Mouse (Mus musculus) testis, adult 2 months (tissue): Measurements from ENCODE around the gene Gabpb2. TPM values are rescaled to one million over a fixed set of nuclear protein-coding genes. Genes with fewer than 3 reads are reported as not detected.

Experiments used
- H3K27ac ChIP-seq: fragments of 200-500 bp; 2 replicates; pipeline ENCODE4 v1.5.1; 2012; ENCODE audit warnings: low read depth, low read length; ENCODE audit not compliant: control insufficient read depth, insufficient read depth
- H3K27me3 ChIP-seq: fragments of 200-500 bp; 2 replicates; pipeline ENCODE4 v1.6.1; 2012; ENCODE audit warnings: mild to moderate bottlenecking, low read length, moderate library complexity; ENCODE audit not compliant: control insufficient read depth, insufficient read depth
- H3K36me3 ChIP-seq: fragments of 200-500 bp; 2 replicates; pipeline ENCODE4 v1.6.1; 2012; ENCODE audit warnings: mild to moderate bottlenecking, low read length; ENCODE audit not compliant: control insufficient read depth, insufficient read depth
- H3K4me1 ChIP-seq: fragments of 200-500 bp; 2 replicates; pipeline ENCODE4 v1.6.1; 2012; ENCODE audit warnings: low read length; ENCODE audit not compliant: control insufficient read depth, insufficient read depth
- H3K4me3 ChIP-seq: fragments of 200-500 bp; 2 replicates; pipeline ENCODE4 v1.5.1; 2012; ENCODE audit warnings: low read depth, mild to moderate bottlenecking, low read length, moderate library complexity, mixed read lengths; ENCODE audit not compliant: control insufficient read depth
- CTCF ChIP-seq: fragments of 200-500 bp; IDR thresholded peaks from 2 replicates; pipeline ENCODE4 v1.5.1; 2012; ENCODE audit warnings: low read depth, mild to moderate bottlenecking, inconsistent platforms, low read length, moderate library complexity; ENCODE audit not compliant: control insufficient read depth, insufficient read depth, insufficient replicate concordance
- POLR2A ChIP-seq: fragments of 200-500 bp; IDR thresholded peaks from 2 replicates; pipeline ENCODE4 v1.6.1; 2012; ENCODE audit warnings: low read depth, mild to moderate bottlenecking, inconsistent platforms, low read length, moderate library complexity; ENCODE audit not compliant: control insufficient read depth
- polyA plus RNA-seq: library from polyadenylated mRNA; depleted of rRNA; stranded (reverse); fragments of >200 nt; gene quantifications from 2 replicates; pipeline ENCODE4 v1.2.3, GENCODE M21; 2012

The Gabpb2 gene
- polyA plus RNA-seq, 1 experiment = 5.6 TPM

DNA sequence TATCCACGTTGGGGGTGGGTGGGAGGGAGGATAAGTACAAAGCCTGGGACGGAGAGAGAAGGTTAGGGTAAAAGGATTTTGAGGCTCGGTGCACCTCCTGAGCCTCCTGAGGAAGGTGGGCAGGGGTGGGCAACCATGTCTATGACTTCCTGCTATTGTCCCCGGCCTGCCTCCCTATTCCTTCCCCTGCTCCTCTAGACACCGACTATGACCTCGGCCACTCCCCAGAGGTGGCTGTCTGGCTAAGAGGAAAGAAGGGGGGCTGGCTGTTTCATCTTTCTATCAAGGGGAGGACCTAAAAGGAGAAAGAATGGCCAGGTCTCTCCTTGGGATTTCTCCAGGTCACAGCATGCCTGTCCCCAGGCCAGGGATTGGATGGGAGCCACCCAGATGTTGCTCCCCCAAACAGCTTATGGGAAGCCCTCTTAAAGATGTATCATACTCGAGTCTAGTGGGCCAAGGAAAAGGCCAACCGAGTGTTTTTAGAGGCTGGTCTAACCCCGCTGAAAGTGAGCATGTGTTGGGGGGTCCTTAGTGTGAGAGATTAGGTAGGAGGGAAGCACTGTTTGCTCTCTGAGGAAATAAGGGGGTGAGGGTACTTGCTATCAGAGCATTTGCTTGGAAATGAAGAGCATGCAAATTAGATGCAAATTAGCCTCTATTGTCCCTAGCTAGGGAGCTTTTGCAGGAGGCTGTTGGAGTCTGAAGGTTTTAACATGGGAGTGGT is 55.9 kb downstream of the Gabpb2 start:
- H3K4me1 ChIP-seq = peaks cover 15% of the 10 kb centered on the region

DNA sequence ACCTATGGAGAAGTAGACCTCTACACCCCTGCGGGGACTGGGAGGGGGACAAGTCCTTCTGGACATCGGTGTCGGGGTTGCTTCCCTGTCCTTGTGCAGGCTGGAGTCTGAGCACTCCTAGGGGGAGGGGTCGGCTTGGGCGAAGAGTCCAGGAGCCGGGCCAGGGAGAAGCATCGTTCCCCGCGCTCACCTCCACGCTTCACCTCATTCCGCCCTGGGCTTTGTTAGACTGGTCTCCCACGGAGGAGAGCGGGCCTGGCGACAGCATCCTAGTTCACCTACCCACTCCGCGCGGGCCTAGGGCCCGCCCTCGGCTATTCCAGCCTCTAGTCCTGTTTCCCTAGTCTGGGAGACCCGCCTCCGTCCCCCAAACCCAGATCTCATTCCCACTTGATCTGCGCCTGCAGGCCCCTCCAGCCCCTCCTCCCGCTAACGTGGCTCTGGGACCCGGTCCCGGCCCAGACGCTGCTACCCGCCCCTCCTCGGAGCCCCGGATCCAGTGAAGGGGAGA is 56.6 kb downstream of the Gabpb2 start:
- H3K4me3 ChIP-seq = peak overlapping the region; percentile 86
- H3K27ac ChIP-seq = peak overlapping the region; percentile 47
- peaks cover 15% of the 10 kb centered on the region for H3K4me1 ChIP-seq
- no peaks in the 10 kb centered on the region; the same call in 1 of the 2 replicates for H3K27me3 ChIP-seq
- H3K36me3 ChIP-seq = no peaks in the 10 kb centered on the region
- TF ChIP-seq POLR2A (no peak), CTCF (no peak)

More for the DNA sequence above, 55.9 kb downstream of the Gabpb2 start:
- TF ChIP-seq CTCF (no peak), POLR2A (no peak)
- H3K27ac ChIP-seq = no peak overlapping the region
- peak overlapping the region; percentile 86 for H3K4me3 ChIP-seq
- H3K27me3 ChIP-seq = no peaks in the 10 kb centered on the region; the same call in 1 of the 2 replicates
- no peaks in the 10 kb centered on the region for H3K36me3 ChIP-seq

DNA sequence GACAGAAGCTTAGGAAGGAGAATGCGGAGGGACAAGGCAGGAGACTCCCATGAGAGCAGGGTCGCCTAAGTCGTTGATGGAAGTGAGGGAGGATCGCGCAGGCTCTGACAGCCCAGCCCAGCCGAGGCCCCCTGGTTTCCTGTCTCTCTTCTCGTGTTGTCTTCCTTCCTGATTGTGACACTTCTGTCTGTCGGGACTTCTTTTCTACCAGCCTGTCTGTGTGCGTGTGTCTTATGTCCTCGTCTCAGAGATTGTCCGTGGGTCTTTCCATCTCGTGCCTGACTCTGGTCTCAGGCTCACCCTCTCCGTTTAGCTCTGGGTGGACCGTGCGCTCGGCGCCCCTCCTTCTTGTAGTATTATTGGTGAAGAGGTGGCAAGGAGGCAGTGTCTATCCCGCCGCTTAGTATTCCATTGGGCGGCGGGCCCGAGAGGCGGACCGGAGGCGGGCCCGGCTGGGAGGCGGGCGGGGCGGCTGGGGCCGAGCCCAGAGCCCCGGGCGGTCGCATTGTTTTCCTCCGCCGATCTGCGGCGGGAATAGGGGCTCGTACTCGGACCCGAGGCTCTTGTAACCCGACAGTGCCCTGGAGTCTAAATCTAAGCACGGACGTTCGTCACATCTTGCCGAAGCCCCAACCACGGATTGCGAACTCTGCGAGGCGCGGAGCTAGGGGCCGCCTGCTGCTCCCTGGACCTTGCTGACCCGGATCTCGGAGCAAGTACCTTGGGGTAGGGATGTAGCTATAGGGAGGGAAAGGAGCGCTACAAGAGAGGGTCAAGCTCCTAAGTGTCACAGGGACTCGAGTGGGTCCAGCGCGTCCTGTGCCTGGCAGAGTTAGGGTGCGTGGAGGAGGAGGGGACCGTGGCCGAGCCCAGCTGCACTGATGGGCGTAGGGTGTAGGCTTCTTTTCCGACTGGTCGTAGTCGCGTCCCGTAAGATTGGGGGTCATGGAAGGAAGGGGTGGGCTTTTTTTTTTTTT is 57.4 kb downstream of the Gabpb2 start, which contains the start of gene Sema6c:
TSS of gene Sema6c (plus strand) at position 471 of the 977 bp plus-strand sequence.
- Histone ChIP-seq H3K36me3 (no peaks in the 10 kb centered on the region), H3K4me1 (peaks cover 15% of the 10 kb centered on the region), H3K27me3 (no peaks in the 10 kb centered on the region; the same call in 1 of the 2 replicates), H3K4me3 (peak within 1 kb of the TSS; percentile 86), H3K27ac (peak within 1 kb of the TSS; percentile 47)
- TF ChIP-seq CTCF (no peak), POLR2A (peak; percentile 79)

DNA sequence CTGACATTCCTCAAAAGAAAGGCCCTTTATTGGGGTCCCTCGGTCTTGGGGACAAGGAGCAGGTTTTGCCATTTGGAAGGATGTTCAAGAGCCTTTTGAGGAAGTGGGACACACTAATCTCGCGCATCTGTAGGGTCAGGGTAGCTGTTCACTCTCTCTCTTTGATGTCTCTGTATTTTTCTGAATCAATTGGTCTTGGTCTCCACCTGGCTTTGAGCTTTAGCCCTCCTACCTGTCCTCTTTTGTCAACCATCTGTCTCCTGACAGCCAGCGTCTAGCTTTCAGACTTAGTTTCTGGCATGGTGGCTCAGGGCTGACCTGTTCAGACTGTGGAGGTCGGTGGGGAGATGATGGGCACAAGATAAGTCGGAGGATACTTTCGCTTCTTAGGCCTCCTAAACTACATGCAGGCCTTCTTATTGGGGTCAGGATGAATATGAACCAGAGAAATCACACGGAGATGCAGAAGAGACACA is 58.2 kb downstream of the Gabpb2 start:
- Histone ChIP-seq H3K4me3 (peak overlapping the region; percentile 86), H3K27ac (peak overlapping the region; percentile 27), H3K36me3 (no peaks in the 10 kb centered on the region), H3K4me1 (peaks cover 15% of the 10 kb centered on the region), H3K27me3 (no peaks in the 10 kb centered on the region; the same call in 1 of the 2 replicates)
- TF ChIP-seq CTCF (no peak), POLR2A (no peak)

DNA sequence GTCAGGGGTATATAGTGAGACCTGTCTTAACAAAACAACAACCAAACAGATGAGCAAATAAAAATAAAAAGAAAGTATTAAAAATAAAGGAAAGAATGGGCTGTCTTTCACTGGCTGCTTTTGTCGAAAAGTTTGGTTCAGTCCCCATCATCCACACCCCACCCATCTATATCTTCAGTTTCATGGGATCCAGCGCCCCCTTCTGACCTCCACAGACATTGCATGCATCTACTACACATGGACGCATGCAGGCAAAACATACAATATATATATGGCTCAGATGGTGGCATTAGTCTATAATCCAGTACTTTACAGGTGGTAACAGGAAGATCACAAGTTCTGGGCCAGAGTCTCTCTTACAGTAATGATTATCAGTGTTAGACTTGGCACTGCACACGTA is 63.8 kb downstream of the Gabpb2 start:
- H3K27me3 ChIP-seq = no peaks in the 10 kb centered on the region
- no peak overlapping the region for H3K27ac ChIP-seq
- H3K4me3 ChIP-seq = no peak overlapping the region
- no peaks in the 10 kb centered on the region for H3K36me3 ChIP-seq
- no peaks in the 10 kb centered on the region for H3K4me1 ChIP-seq
- peak; percentile 40; the same call in 1 of the 2 replicates for TF ChIP-seq CTCF
- no peak for TF ChIP-seq POLR2A

DNA sequence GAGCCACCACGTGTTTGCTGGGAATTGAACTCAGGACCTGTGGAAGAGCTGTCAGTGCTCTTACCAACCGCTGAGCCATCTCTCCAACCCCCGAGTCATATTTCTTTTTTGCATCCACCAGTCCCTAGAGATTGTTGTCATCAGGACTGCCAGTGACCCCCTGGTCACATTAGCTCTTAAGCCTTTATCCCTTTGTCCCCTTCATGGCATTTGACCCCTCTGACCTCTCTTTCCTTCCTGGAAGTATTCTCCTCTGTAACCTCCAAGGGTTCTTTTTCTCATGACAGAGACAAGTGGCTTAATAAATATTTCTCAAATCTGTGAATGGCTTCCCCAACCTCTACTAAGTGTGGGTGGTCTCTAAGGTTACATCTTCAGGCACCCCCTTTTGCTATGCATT is 69.8 kb downstream of the Gabpb2 start:
- no peak for TF ChIP-seq POLR2A
- H3K4me3 ChIP-seq = no peak overlapping the region
- H3K27ac ChIP-seq = no peak overlapping the region
- no peaks in the 10 kb centered on the region for H3K4me1 ChIP-seq
- no peaks in the 10 kb centered on the region for H3K27me3 ChIP-seq
- H3K36me3 ChIP-seq = no peaks in the 10 kb centered on the region

DNA sequence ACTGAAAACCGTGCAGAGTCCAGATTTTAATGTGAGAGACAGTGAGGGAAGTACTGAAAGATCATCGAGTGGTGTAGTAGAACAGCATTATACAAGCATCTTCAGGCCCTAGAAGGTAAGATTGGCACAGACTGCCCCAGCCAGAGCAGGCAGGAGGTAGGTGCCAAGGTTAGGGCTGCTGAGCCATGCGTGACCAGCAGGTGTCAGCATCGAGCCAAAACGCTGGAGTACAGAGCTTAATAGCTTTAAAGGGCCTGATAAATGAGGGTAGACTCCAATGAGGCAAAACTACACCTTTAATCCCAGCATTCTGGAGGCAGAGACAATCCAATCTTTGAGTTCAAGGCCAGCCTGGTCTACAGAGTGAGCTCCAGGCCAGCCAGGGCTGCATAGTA is 75.1 kb downstream of the Gabpb2 start:
- H3K27ac ChIP-seq = no peak overlapping the region
- no peak overlapping the region for H3K4me3 ChIP-seq
- H3K4me1 ChIP-seq = peaks cover 11% of the 10 kb centered on the region
- no peaks in the 10 kb centered on the region for H3K27me3 ChIP-seq
- H3K36me3 ChIP-seq = no peaks in the 10 kb centered on the region; the same call in 1 of the 2 replicates
- TF ChIP-seq POLR2A (no peak), CTCF (peak; percentile 94; the same call in 1 of the 2 replicates)
